Mouse (Mus musculus) midbrain, postnatal 0 days (tissue): Measurements from ENCODE around the gene Hid1. TPM values are rescaled to one million over a fixed set of nuclear protein-coding genes. Genes with fewer than 3 reads are reported as not detected.
A peak's percentile ranks its signal among the peaks of the same experiment; 100 is the strongest.

Experiments
- ATAC-seq: fragments of 200-750 bp; cut with Nextera tagmentation; 2 replicates; pipeline ENCODE4 v1.8.0; 2017; ENCODE audit warnings: moderate number of reproducible peaks, mild to moderate bottlenecking, moderate TSS enrichment, moderate library complexity; ENCODE audit not compliant: low FRiP score
- DNase-seq: peaks from one replicate; pipeline ENCODE4 v3.0.0-alpha.2; 2015; ENCODE audit warnings: low spot score
- H3K27ac ChIP-seq: fragments of 300-500 bp; sonication (generic); 2 replicates; pipeline ENCODE4 v1.5.1; 2014; ENCODE audit warnings: low read depth, mild to moderate bottlenecking, low read length, mixed read lengths
- H3K27me3 ChIP-seq: fragments of 300-500 bp; sonication (generic); 2 replicates; pipeline ENCODE4 v1.6.1; 2014; ENCODE audit warnings: low read length, control low read depth, mixed read lengths; ENCODE audit not compliant: insufficient read depth
- H3K36me3 ChIP-seq: fragments of 300-500 bp; sonication (generic); 2 replicates; pipeline ENCODE4 v1.6.1; 2014; ENCODE audit warnings: low read length, control low read depth, mixed read lengths; ENCODE audit not compliant: insufficient read depth
- H3K4me1 ChIP-seq: fragments of 300-500 bp; sonication (generic); 2 replicates; pipeline ENCODE4 v1.6.1; 2014; ENCODE audit warnings: mild to moderate bottlenecking, control low read depth, antibody characterized with exemption, low read length, mixed read lengths; ENCODE audit not compliant: insufficient read depth
- H3K4me2 ChIP-seq: fragments of 300-500 bp; sonication (generic); 2 replicates; pipeline ENCODE4 v1.6.1; 2014; ENCODE audit warnings: low read depth, mild to moderate bottlenecking, low read length, mixed read lengths; ENCODE audit not compliant: poor library complexity, severe bottlenecking
- H3K4me3 ChIP-seq: fragments of 300-500 bp; sonication (generic); 2 replicates; pipeline ENCODE4 v1.5.1; 2014; ENCODE audit warnings: low read depth, mild to moderate bottlenecking, low read length, moderate library complexity
- H3K9ac ChIP-seq: fragments of 300-500 bp; sonication (generic); replicated peaks from 2 replicates; pipeline ENCODE4 v1.6.1; 2014; ENCODE audit warnings: mild to moderate bottlenecking, low read length, moderate library complexity, mixed read lengths; ENCODE audit not compliant: poor library complexity, severe bottlenecking
- H3K9me3 ChIP-seq: fragments of 300-500 bp; sonication (generic); 2 replicates; pipeline ENCODE4 v1.6.1; 2016; ENCODE audit warnings: low read length, control low read depth
- CTCF ChIP-seq: IDR thresholded peaks from 2 replicates; pipeline ENCODE4 v1.5.1; 2016; ENCODE audit warnings: antibody characterized with exemption, mild to moderate bottlenecking
- whole genome bisulfite sequencing: fragments of 180-500 bp; shearing (Covaris S2); extraction: QIAGEN DNeasy Blood & Tissue Kit; methylation state at CpG from one replicate; pipeline ENCODE4 v1.1.7; 2014; 5-methylcytosine and 5-hydroxymethylcytosine counted together
- polyA plus RNA-seq: library from polyadenylated mRNA; unstranded; fragments of >200 nt; fragmentation: Nextera tagmentation; extraction: Ambion mirVana; gene quantifications from 2 replicates; pipeline ENCODE4 v1.2.1, GENCODE M21; 2015
- total RNA-seq: library from RNA; depleted of rRNA; stranded (reverse); fragments of >200 nt; gene quantifications from 2 replicates; pipeline ENCODE4 v1.2.3, GENCODE M21; 2014

Gene Hid1
- total and polyA plus RNA-seq, 2 experiments from 2014 or later, result 65.6 to 106 TPM

- peaks cover 17% of the 10 kb centered on the region for H3K4me1 ChIP-seq
- H3K27me3 ChIP-seq, result no peaks in the 10 kb centered on the region
- WGBS, result under 1% methylated on average over 71 of the region's 76 CpGs
- H3K36me3 ChIP-seq, result no peaks in the 10 kb centered on the region
- peak within 1 kb of the TSS; percentile 82 for H3K4me2 ChIP-seq
- no peak for TF ChIP-seq CTCF
- H3K9ac ChIP-seq, result peak within 1 kb of the TSS; percentile 97
- ATAC-seq (peak; percentile 86), DNase-seq (peak; percentile 93)
- H3K9me3 ChIP-seq, result no peaks in the 10 kb centered on the region
- H3K27ac ChIP-seq, result peak within 1 kb of the TSS; percentile 95
- H3K4me3 ChIP-seq, result peak within 1 kb of the TSS; percentile 90
Observed at GRCm38 (mm10) chr11:115381743-115382539, 14.4 kb upstream of the Hid1 start, which contains the start of gene Cdr2l. TSS of gene Cdr2l (plus strand) at chr11:115381916.

DNA sequence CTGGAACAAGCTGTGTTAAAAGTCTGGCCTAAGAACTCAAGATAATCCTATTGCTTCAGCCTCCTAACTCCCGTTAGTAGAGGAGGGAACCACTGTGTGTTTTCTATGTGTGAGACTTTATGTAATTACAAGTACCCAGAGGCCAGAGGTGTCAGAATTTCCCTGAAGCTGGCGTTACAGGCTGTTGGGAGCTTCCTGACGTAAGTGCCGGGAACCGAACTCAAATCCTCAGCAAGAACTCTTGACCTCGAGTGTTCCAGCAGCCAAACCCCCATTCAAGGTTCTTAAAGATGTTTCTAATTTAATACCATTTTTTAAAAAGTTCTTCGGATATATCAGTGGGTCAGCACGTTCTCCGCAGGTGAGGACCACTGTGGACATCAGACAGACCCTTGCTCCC, 13.7 kb upstream of the Hid1 start:
- Histone ChIP-seq H3K4me3 (peak overlapping the region; percentile 90; the same call in 1 of the 2 replicates), H3K27me3 (no peaks in the 10 kb centered on the region), H3K27ac (no peak overlapping the region), H3K4me1 (peaks cover 17% of the 10 kb centered on the region), H3K9ac (no peak overlapping the region), H3K9me3 (no peaks in the 10 kb centered on the region), H3K4me2 (peak overlapping the region; percentile 82), H3K36me3 (no peaks in the 10 kb centered on the region)
- 14% methylated on average over 9 of the region's 9 CpGs for WGBS
- TF ChIP-seq CTCF, result no peak
- ATAC-seq (no peak), DNase-seq (no peak)

DNA sequence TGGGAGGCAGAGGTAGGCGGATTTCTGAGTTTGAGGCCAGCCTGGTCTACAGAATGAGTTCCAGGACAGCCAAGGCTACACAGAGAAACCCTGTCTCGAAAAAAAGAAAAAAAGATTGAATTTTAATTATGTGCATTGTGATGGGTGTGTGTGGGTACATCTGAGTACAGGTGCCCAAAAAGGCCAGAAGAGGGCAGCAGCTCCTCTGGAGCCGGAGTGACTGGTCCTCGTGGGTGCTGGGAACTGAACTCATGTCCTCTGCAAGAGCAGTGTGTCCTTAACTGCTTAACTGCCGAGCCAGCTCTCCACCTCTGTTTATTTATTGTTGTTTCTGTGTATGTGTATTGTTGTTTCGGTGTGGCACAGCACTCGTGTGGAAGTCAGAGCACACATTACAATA, 10.3 kb upstream of the Hid1 start:
- Histone ChIP-seq H3K4me2 (no peak overlapping the region), H3K4me3 (no peak overlapping the region), H3K9ac (no peak overlapping the region), H3K4me1 (peaks cover 10% of the 10 kb centered on the region; the same call in 1 of the 2 replicates), H3K36me3 (no peaks in the 10 kb centered on the region), H3K9me3 (no peaks in the 10 kb centered on the region), H3K27ac (no peak overlapping the region), H3K27me3 (no peaks in the 10 kb centered on the region)
- DNase-seq (no peak), ATAC-seq (no peak)
- no peak for TF ChIP-seq CTCF
- WGBS, result 90% methylated on average over 7 of the region's 7 CpGs

DNA sequence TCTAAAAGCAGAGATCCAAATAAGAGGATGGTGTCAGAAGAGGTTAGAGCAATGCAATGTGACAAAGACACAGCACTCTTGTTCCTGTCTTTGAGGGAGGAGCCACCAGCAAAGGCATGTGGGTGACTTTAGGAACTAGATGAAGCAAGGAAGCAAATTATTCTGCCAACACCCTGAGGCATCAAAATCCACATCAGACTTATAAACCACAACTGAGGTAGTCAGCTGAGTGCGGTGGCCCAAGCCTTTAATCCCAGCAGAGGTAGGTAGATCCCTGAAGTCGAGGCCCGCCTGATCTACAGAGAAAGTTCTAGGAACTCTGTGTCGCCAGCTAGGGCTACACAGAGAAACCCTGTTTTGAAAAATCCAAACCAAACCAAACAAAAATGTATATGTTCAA, 9.7 kb upstream of the Hid1 start:
- no peaks in the 10 kb centered on the region for H3K27me3 ChIP-seq
- no peak for DNase-seq
- 86% methylated on average over 4 of the region's 4 CpGs for WGBS
- no peak for TF ChIP-seq CTCF
- no peaks in the 10 kb centered on the region for H3K9me3 ChIP-seq
- H3K4me2 ChIP-seq, result no peak overlapping the region
- ATAC-seq, result no peak
- no peak overlapping the region for H3K9ac ChIP-seq
- no peak overlapping the region for H3K27ac ChIP-seq
- H3K4me1 ChIP-seq, result 0 out of 2 replicates have a peak, but pooled peaks cover 10% of the 10 kb centered on the region
- H3K4me3 ChIP-seq, result no peak overlapping the region
- no peaks in the 10 kb centered on the region for H3K36me3 ChIP-seq

DNA sequence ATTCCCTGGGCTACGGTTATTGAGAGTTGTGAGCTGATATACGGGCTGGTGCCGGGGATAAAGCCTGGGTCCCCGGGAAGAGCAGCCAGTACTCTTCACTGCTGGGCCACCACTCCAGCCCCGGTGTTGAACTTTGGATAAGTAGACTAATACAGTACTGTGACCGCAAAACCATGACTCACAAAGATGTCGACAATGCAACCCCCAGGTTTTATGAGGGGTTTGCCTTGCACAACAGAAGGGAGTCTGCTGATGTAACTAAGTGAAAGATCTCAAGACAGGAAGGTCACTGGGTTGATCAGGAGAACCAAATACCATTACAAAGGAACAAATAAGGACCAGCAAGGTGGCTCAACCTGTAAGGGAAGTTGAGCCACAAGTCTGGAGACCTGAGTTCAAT, 9.2 kb upstream of the Hid1 start:
- TF ChIP-seq CTCF, result no peak
- WGBS, result 73% methylated on average over 7 of the region's 7 CpGs
- H3K4me1 ChIP-seq, result 0 out of 2 replicates have a peak, but pooled peaks cover 10% of the 10 kb centered on the region

DNA sequence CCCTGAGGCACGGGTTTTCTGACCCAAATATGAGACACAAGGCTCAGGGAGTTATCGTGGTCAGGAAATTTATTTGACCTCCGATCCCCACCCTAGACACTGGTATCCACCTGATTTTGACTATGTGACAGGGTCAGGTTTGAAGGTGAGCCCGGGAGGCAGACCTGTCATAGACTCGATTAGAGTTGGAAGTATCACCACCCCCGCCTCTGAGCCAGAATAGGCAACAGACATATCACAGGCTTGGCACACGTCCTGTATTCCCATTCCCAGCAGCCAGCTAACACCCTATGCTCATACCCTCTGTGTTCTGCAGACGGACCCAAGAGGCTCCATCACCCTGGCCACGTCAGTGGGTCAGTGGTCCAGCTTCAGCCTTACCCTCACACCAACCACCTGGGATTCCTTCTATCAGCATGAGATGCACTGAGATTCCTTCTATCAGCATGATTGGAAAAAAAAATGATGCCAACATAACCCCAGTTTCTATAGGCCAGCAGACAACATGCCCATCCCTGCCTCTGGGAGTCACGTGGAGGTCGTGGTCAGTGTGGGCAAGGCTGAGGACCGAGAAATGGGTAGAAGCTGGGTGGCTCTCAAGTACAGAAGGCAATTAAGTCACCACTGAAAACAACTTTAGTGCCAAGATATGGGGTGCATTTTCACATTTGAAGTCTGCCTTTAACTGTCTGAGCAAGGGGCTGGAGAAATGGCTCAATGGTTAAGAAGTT, 7.3 kb upstream of the Hid1 start:
- no peak for TF ChIP-seq CTCF

More for the DNA sequence above, 9.2 kb upstream of the Hid1 start:
- Histone ChIP-seq H3K9me3 (no peaks in the 10 kb centered on the region), H3K27ac (no peak overlapping the region), H3K9ac (no peak overlapping the region), H3K4me2 (no peak overlapping the region), H3K36me3 (no peaks in the 10 kb centered on the region), H3K27me3 (no peaks in the 10 kb centered on the region), H3K4me3 (no peak overlapping the region)
- ATAC-seq (no peak), DNase-seq (no peak)

More for the DNA sequence above, 7.3 kb upstream of the Hid1 start:
- 68% methylated on average over 12 of the region's 12 CpGs for WGBS
- peak overlapping the region; percentile 73 for H3K4me2 ChIP-seq
- H3K4me3 ChIP-seq, result peak overlapping the region; percentile 39
- ATAC-seq (no peak), DNase-seq (no peak)
- 0 out of 2 replicates have a peak, but pooled peaks cover 10% of the 10 kb centered on the region for H3K4me1 ChIP-seq
- H3K9ac ChIP-seq, result peak overlapping the region; percentile 68; the same call in 1 of the 2 replicates
- H3K27ac ChIP-seq, result peak overlapping the region; percentile 81
- no peaks in the 10 kb centered on the region for H3K27me3 ChIP-seq
- H3K9me3 ChIP-seq, result no peaks in the 10 kb centered on the region
- no peaks in the 10 kb centered on the region for H3K36me3 ChIP-seq
